Mouse (Mus musculus): ENCODE results near the gene Gtf2a1l.

Gene Gtf2a1l

GRCm38 (mm10) chr17:88668452-88668851, at the start of gene Gtf2a1l:
TSS of gene Gtf2a1l (plus strand) at chr17:88668660.
- DNase-seq (ENCODE audit: low read depth, low spot score): peak; percentile 80

- no peak for DNase-seq (ENCODE audit: low read depth, low spot score)
Measured at GRCm38 (mm10) chr17:88620935-88621334, 47.5 kb upstream of the Gtf2a1l start.

GRCm38 (mm10) chr17:88621374-88621773, 47.1 kb upstream of the Gtf2a1l start:
- no peak for DNase-seq (ENCODE audit: low read depth, low spot score)

- DNase-seq (ENCODE audit: low read depth, low spot score): no peak
Measured at GRCm38 (mm10) chr17:88622711-88623110, 45.7 kb upstream of the Gtf2a1l start.

GRCm38 (mm10) chr17:88624386-88624785, 44.1 kb upstream of the Gtf2a1l start:
- DNase-seq (ENCODE audit: low read depth, low spot score): no peak

- peak; percentile 56 for DNase-seq (ENCODE audit: low read depth, low spot score)
Measured at GRCm38 (mm10) chr17:88625350-88625749, 43.1 kb upstream of the Gtf2a1l start.

- DNase-seq (ENCODE audit: low read depth, low spot score): no peak
Measured at GRCm38 (mm10) chr17:88625931-88626330, 42.5 kb upstream of the Gtf2a1l start.

- DNase-seq (ENCODE audit: low read depth, low spot score): no peak
Measured at GRCm38 (mm10) chr17:88626347-88626811, 42.1 kb upstream of the Gtf2a1l start.

- peak; percentile 58 for DNase-seq (ENCODE audit: low read depth, low spot score)
Measured at GRCm38 (mm10) chr17:88627150-88627549, 41.3 kb upstream of the Gtf2a1l start.

GRCm38 (mm10) chr17:88628676-88629380, 39.6 kb upstream of the Gtf2a1l start:
- no peak for DNase-seq (ENCODE audit: low read depth, low spot score)

- no peak for DNase-seq (ENCODE audit: low read depth, low spot score)
Measured at GRCm38 (mm10) chr17:88629381-88629759, 39.1 kb upstream of the Gtf2a1l start.

GRCm38 (mm10) chr17:88629931-88630553, 38.4 kb upstream of the Gtf2a1l start:
- peak; percentile 37 for DNase-seq (ENCODE audit: low read depth, low spot score)

- DNase-seq (ENCODE audit: low read depth, low spot score): no peak
Measured at GRCm38 (mm10) chr17:88630554-88630948, 37.9 kb upstream of the Gtf2a1l start.

- no peak for DNase-seq (ENCODE audit: low read depth, low spot score)
Measured at GRCm38 (mm10) chr17:88632631-88633030, 35.8 kb upstream of the Gtf2a1l start.

GRCm38 (mm10) chr17:88636076-88636475, 32.4 kb upstream of the Gtf2a1l start:
- DNase-seq (ENCODE audit: low read depth, low spot score): no peak

- DNase-seq (ENCODE audit: low read depth, low spot score): peak; percentile 35
Measured at GRCm38 (mm10) chr17:88636587-88636986, 31.9 kb upstream of the Gtf2a1l start.

- DNase-seq (ENCODE audit: low read depth, low spot score): peak; percentile 72
Measured at GRCm38 (mm10) chr17:88641012-88641411, 27.4 kb upstream of the Gtf2a1l start.

GRCm38 (mm10) chr17:88641836-88642235, 26.6 kb upstream of the Gtf2a1l start:
- DNase-seq (ENCODE audit: low read depth, low spot score): no peak

- DNase-seq (ENCODE audit: low read depth, low spot score): no peak
Measured at GRCm38 (mm10) chr17:88644876-88645275, 23.6 kb upstream of the Gtf2a1l start.

GRCm38 (mm10) chr17:88645299-88645698, 23.2 kb upstream of the Gtf2a1l start:
- DNase-seq (ENCODE audit: low read depth, low spot score): no peak

- no peak for DNase-seq (ENCODE audit: low read depth, low spot score)
Measured at GRCm38 (mm10) chr17:88647149-88647548, 21.3 kb upstream of the Gtf2a1l start.

GRCm38 (mm10) chr17:88652010-88652409, 16.4 kb upstream of the Gtf2a1l start:
- peak; percentile 45 for DNase-seq (ENCODE audit: low read depth, low spot score)

- peak; percentile 82 for DNase-seq (ENCODE audit: low read depth, low spot score)
Measured at GRCm38 (mm10) chr17:88652702-88653374, 15.6 kb upstream of the Gtf2a1l start.
